Mouse (Mus musculus) kidney, adult 2 months (tissue): ENCODE measurements around the gene Tpra1. TPM values are rescaled to one million over a fixed set of nuclear protein-coding genes. Genes with fewer than 3 reads are reported as not detected.

Source experiments
- DNase-seq: peaks from one replicate; pipeline ENCODE4 v3.0.0; 2021
- H3K27ac ChIP-seq: fragments of 200-500 bp; 2 replicates; pipeline ENCODE4 v1.5.1; 2012; ENCODE audit warnings: low read depth, low read length, control low read depth, inconsistent platforms; ENCODE audit not compliant: insufficient read depth
- H3K27me3 ChIP-seq: fragments of 200-500 bp; replicated peaks from 2 replicates; pipeline ENCODE4 v1.6.1; 2012; ENCODE audit warnings: mild to moderate bottlenecking, moderate library complexity, low read length, inconsistent platforms; ENCODE audit not compliant: control insufficient read depth, insufficient read depth
- H3K36me3 ChIP-seq: fragments of 200-500 bp; 2 replicates; pipeline ENCODE4 v1.6.1; 2012; ENCODE audit warnings: mild to moderate bottlenecking, moderate library complexity, low read length, inconsistent platforms; ENCODE audit not compliant: control insufficient read depth, insufficient read depth
- H3K4me1 ChIP-seq: fragments of 200-500 bp; 2 replicates; pipeline ENCODE4 v1.6.1; 2011; ENCODE audit warnings: low read length; ENCODE audit not compliant: control insufficient read depth, insufficient read depth
- H3K4me3 ChIP-seq: fragments of 200-500 bp; 2 replicates; pipeline ENCODE4 v1.5.1; 2011; ENCODE audit warnings: mild to moderate bottlenecking, low read depth, low read length, control low read depth; ENCODE audit not compliant: insufficient read depth
- CTCF ChIP-seq: fragments of 200-500 bp; conservative IDR thresholded peaks from 2 replicates; pipeline ENCODE4 v1.5.1; 2011; ENCODE audit warnings: low read depth, mild to moderate bottlenecking, control low read depth, low read length, moderate library complexity, mixed read lengths; ENCODE audit not compliant: insufficient read depth, insufficient read length
- POLR2A ChIP-seq: fragments of 200-500 bp; IDR thresholded peaks from one replicate; pipeline ENCODE4 v1.6.1; 2011; ENCODE audit warnings: low read depth, low read length, control low read depth
- WGBS: fragments of 180-500 bp; shearing (Covaris S2); methylation state at CpG from one replicate; pipeline ENCODE4 v1.1.7; 2018; 5-methylcytosine and 5-hydroxymethylcytosine counted together
- polyA plus RNA-seq: library from polyadenylated mRNA; depleted of rRNA; stranded (reverse); fragments of >200 nt; gene quantifications from 2 replicates; pipeline ENCODE4 v1.2.3, GENCODE M21; 2012

Tpra1 gene
- polyA plus RNA-seq, 1 experiment: 132 TPM

DNA sequence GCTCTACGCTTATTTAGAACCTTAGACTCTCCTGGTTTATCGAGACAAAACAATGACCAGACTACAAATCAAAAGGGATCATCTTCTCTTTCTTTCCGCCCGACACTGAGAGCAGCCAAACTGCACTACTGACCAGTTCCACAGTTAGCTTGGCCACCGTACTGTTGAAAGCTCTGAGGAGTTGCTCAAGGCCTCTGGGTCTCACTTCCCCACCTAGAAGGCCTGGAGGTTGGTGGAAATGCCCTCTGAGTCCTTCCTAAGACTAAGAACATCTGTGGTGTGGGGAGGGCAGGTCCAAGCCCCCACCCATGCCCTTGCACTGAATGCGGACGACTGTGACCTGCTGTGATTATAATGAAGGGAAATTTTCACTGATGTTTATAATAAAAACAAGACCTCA lies 36.3 kb upstream of the Tpra1 start:
- 73% methylated on average over 7 of the region's 7 CpGs for WGBS
- no peaks in the 10 kb centered on the region for H3K4me1 ChIP-seq
- no peak overlapping the region for H3K27ac ChIP-seq
- DNase-seq: no peak
- TF ChIP-seq CTCF: no peak
- TF ChIP-seq POLR2A: no peak
- H3K4me3 ChIP-seq: no peak overlapping the region
- no peaks in the 10 kb centered on the region for H3K27me3 ChIP-seq
- no peaks in the 10 kb centered on the region for H3K36me3 ChIP-seq

- H3K36me3 ChIP-seq: no peaks in the 10 kb centered on the region
- H3K27me3 ChIP-seq: no peaks in the 10 kb centered on the region
- DNase-seq: no peak
- H3K27ac ChIP-seq: no peak overlapping the region
- WGBS: 77% methylated on average over 7 of the region's 7 CpGs
- H3K4me3 ChIP-seq: no peak overlapping the region
- H3K4me1 ChIP-seq: no peaks in the 10 kb centered on the region
- TF ChIP-seq POLR2A (no peak), CTCF (no peak)
These were observed 32.6 kb upstream of the Tpra1 start for GRCm38 (mm10) chr6:88869459-88869858.

GRCm38 (mm10) chr6:88870594-88870993 lies 31.5 kb upstream of the Tpra1 start:
- no peaks in the 10 kb centered on the region for H3K27me3 ChIP-seq
- no peaks in the 10 kb centered on the region for H3K36me3 ChIP-seq
- 63% methylated on average over 4 of the region's 4 CpGs for WGBS
- H3K4me3 ChIP-seq: no peak overlapping the region
- no peak for TF ChIP-seq CTCF
- no peak for TF ChIP-seq POLR2A
- no peaks in the 10 kb centered on the region for H3K4me1 ChIP-seq
- H3K27ac ChIP-seq: no peak overlapping the region
- DNase-seq: no peak

GRCm38 (mm10) chr6:88871546-88871945 lies 30.5 kb upstream of the Tpra1 start:
- no peak for DNase-seq
- TF ChIP-seq POLR2A: no peak
- no peak for TF ChIP-seq CTCF
- Histone ChIP-seq H3K27ac (no peak overlapping the region), H3K27me3 (no peaks in the 10 kb centered on the region), H3K36me3 (no peaks in the 10 kb centered on the region), H3K4me3 (no peak overlapping the region), H3K4me1 (no peaks in the 10 kb centered on the region)
- 42% methylated on average over 8 of the region's 8 CpGs for WGBS

DNA sequence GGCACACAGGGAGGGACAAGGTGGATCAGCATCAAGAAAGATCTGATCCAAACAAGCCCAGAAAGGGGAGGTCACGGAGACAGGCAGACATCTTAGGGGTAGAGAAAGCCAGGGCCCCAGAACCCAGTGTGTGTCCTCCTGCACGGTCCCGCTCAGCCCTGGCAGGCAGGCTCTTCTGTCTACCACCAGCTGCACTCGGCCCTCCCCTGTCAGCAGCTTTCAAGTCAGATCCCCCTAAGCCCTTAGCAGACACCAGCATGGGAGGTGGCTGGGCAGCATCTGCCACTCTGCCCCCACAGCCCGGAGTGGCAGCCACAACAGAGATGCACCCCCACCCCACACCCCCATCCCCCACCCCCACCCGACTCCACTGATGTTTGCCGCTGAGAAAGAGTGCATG lies 29.2 kb upstream of the Tpra1 start:
- Histone ChIP-seq H3K27ac (no peak overlapping the region), H3K4me1 (no peaks in the 10 kb centered on the region), H3K4me3 (no peak overlapping the region), H3K27me3 (no peaks in the 10 kb centered on the region), H3K36me3 (no peaks in the 10 kb centered on the region)
- DNase-seq: no peak
- 62% methylated on average over 7 of the region's 7 CpGs for WGBS
- TF ChIP-seq POLR2A (no peak), CTCF (no peak)

DNA sequence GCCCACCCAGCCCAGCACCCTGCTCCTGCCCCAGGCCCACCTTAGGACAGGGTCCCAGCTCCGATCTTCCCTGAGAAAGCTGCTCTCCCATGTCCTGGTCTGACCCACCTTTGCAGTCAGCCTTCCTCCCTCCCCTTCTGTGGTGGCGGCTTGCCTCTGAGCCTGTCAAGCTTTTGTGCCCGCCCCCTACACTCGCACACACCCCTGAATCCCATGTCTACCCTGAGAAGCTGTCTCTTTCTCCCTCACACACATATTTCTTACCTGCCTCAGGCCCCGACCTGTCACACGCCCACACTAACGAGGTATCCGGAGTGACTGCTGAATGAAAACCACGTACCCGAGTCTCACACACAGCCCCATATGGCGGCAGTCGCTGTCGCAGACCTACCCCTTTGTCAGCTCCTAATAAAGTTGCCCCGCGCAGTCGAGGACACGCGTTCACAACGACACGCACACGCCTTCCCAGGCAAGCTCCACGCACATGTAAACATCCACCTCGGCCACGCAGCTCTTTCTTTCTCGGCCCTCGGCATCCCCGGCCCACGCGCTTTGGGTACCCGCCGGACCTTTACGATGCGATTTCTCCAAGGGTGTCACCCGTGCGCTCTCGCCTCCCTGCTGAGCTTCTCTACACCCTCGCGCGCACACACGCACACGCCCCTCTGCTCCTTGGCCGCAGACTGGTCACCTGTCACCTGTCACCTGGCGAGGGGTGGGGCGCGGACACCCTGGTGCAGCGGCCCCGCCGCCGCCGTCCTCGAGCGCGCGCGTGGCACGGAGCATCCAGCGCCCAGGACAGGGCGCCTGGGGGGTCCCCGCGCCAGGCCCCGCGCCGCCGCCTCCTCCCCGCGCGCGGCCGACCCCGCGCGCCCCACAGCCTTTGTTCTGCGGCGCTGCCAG lies 27.8 kb upstream of the Tpra1 start:
- TF ChIP-seq CTCF (no peak), POLR2A (no peak)
- no peak for DNase-seq
- H3K27me3 ChIP-seq: no peaks in the 10 kb centered on the region
- no peak overlapping the region for H3K27ac ChIP-seq
- H3K36me3 ChIP-seq: no peaks in the 10 kb centered on the region
- H3K4me3 ChIP-seq: peak overlapping the region; percentile 53
- H3K4me1 ChIP-seq: no peaks in the 10 kb centered on the region
- 4% methylated on average over 74 of the region's 74 CpGs for WGBS

DNA sequence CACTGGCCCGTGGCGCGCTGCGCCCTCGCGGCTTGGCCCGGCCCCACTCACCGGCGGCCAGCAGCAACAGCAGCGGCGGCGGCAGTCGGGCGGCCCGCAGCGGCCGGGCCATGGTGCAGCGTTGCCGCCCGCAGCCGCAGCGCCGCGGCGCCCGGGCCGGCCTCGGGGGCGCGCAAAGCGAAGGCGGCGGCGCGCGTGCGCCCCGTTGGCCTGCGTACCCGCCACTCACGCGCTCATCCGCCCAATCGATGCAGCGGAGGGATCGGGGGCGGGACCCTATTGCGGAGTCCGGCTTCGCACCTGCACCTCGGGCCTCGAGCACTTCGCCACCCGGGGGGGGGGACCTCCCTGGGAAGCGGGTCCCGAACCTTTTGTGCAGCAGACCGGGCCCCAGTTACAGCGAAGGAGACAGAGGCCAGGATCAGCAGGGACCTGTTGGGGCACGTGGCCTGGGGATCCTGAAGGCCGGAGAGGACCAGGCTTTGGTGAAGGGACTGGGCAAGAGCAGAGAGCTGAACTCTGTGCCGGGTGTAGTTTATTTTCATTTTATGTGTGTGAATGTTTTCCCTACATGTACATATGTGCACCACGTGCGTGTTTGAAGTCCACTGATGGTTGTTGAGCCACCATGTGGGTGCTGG lies 27.1 kb upstream of the Tpra1 start, which contains the start of gene Podxl2:
Gene Podxl2, minus strand, starts transcription at position 177 of the 641 bp plus-strand sequence.
- DNase-seq: peak; percentile 54
- H3K4me3 ChIP-seq: peak within 1 kb of the TSS; percentile 53
- 8% methylated on average over 63 of the region's 63 CpGs for WGBS
- H3K4me1 ChIP-seq: no peaks in the 10 kb centered on the region
- no peak within 1 kb of the TSS for H3K27ac ChIP-seq
- TF ChIP-seq POLR2A (no peak), CTCF (no peak)
- H3K36me3 ChIP-seq: no peaks in the 10 kb centered on the region
- no peaks in the 10 kb centered on the region for H3K27me3 ChIP-seq
